Mouse (Mus musculus) CH12.LX (cell line): Measurements from ENCODE around the gene Hoxd12. TPM values are rescaled to one million over a fixed set of nuclear protein-coding genes. Genes with fewer than 3 reads are reported as not detected.

ENCODE experiments used
- DNase-seq: peaks from one replicate; pipeline ENCODE4 v3.0.0-alpha.2; 2013; ENCODE audit errors: extremely low read depth
- H3K27ac ChIP-seq: 2 replicates; pipeline ENCODE4 v1.5.1; 2012; ENCODE audit warnings: low read depth, mild to moderate bottlenecking, control low read depth, moderate library complexity; ENCODE audit not compliant: insufficient read depth
- H3K27me3 ChIP-seq: replicated peaks from 2 replicates; pipeline ENCODE3; 2012; ENCODE audit warnings: inconsistent platforms
- H3K36me3 ChIP-seq, 2 experiments: replicated peaks in 1 of 2; 2 replicates each; pipeline versions ENCODE3 to v1.6.1; 2012; ENCODE audit warnings: inconsistent platforms in 1 of 2, low read length in 1 of 2, mild to moderate bottlenecking in 1 of 2, mixed read lengths in 1 of 2, moderate library complexity in 1 of 2; ENCODE audit not compliant: control insufficient read depth in 1 of 2, insufficient read depth in 1 of 2
- H3K4me1 ChIP-seq, 2 experiments: 2 replicates each; pipeline ENCODE4 v1.6.1; 2012; ENCODE audit warnings: inconsistent platforms in 1 of 2, moderate library complexity in 1 of 2; ENCODE audit not compliant: insufficient read depth in 2 of 2, control insufficient read depth in 1 of 2
- H3K4me2 ChIP-seq: 2 replicates; pipeline ENCODE4 v1.6.1; 2012; ENCODE audit warnings: low read depth, mild to moderate bottlenecking, control low read depth; ENCODE audit not compliant: poor library complexity, insufficient read depth, severe bottlenecking
- H3K4me3 ChIP-seq, 3 experiments: fragments of 150-350 bp in 1 of 3; sonication (generic) in 1 of 3; replicated peaks in 1 of 3; 2 replicates each; pipeline versions ENCODE3 to v1.5.1; 2011 to 2012; ENCODE audit warnings: low read depth in 2 of 3, low read length in 2 of 3, mild to moderate bottlenecking in 2 of 3, moderate library complexity in 2 of 3, control low read depth in 1 of 3, improper control_type of control experiment in 1 of 3, inconsistent platforms in 1 of 3, mixed read lengths in 1 of 3; ENCODE audit not compliant: poor library complexity in 1 of 3
- H3K79me2 ChIP-seq: replicated peaks from 2 replicates; pipeline ENCODE4 v1.6.1; 2012; ENCODE audit warnings: mild to moderate bottlenecking, moderate library complexity; ENCODE audit not compliant: control insufficient read depth, poor library complexity, insufficient read depth, severe bottlenecking; ENCODE audit errors: extremely low read depth
- H3K9ac ChIP-seq: 2 replicates; pipeline ENCODE4 v1.6.1; 2012; ENCODE audit warnings: low read depth, mild to moderate bottlenecking, control low read depth, moderate library complexity; ENCODE audit not compliant: insufficient read depth
- H3K9me3 ChIP-seq: replicated peaks from 2 replicates; pipeline ENCODE3; 2012; ENCODE audit warnings: low read length, inconsistent platforms, mixed read lengths
- BHLHE40 ChIP-seq: IDR thresholded peaks from 2 replicates; pipeline ENCODE4 v1.6.1; 2011; ENCODE audit warnings: mild to moderate bottlenecking, low read depth, low read length, improper control_type of control experiment
- CHD1 ChIP-seq: IDR thresholded peaks from 2 replicates; pipeline ENCODE4 v1.6.1; 2012; ENCODE audit warnings: low read depth, low read length, improper control_type of control experiment, inconsistent platforms
- CHD2 ChIP-seq: IDR thresholded peaks from 2 replicates; pipeline ENCODE4 v1.6.1; 2011; ENCODE audit warnings: low read length, improper control_type of control experiment
- CTCF ChIP-seq, 2 experiments: IDR thresholded peaks in 1 of 2; conservative IDR thresholded peaks in 1 of 2; 2 replicates each; pipeline ENCODE4 v1.5.1; 2011 to 2012; ENCODE audit warnings: low read depth in 2 of 2, low read length in 2 of 2, improper control_type of control experiment in 1 of 2, inconsistent platforms in 1 of 2, mild to moderate bottlenecking in 1 of 2, moderate library complexity in 1 of 2
- E2F4 ChIP-seq: IDR thresholded peaks from 2 replicates; pipeline ENCODE4 v1.6.1; 2011; ENCODE audit warnings: low read depth, low read length, improper control_type of control experiment; ENCODE audit not compliant: insufficient replicate concordance
- ELF1 ChIP-seq: IDR thresholded peaks from 2 replicates; pipeline ENCODE4 v1.6.1; 2014; ENCODE audit warnings: low read depth, mild to moderate bottlenecking, inconsistent platforms, low read length, improper control_type of control experiment
- EP300 ChIP-seq: IDR thresholded peaks from 2 replicates; pipeline ENCODE4 v1.6.1; 2011; ENCODE audit warnings: low read length, improper control_type of control experiment
- ETS1 ChIP-seq: conservative IDR thresholded peaks from 2 replicates; pipeline ENCODE4 v1.6.1; 2012; ENCODE audit warnings: low read depth, mild to moderate bottlenecking, inconsistent platforms, low read length, improper control_type of control experiment, moderate library complexity
- GABPA ChIP-seq: IDR thresholded peaks from 2 replicates; pipeline ENCODE4 v1.6.1; 2012; ENCODE audit warnings: low read depth, low read length, improper control_type of control experiment, inconsistent platforms; ENCODE audit not compliant: insufficient replicate concordance
- IRF4 ChIP-seq: IDR thresholded peaks from 2 replicates; pipeline ENCODE4 v1.6.1; 2014; ENCODE audit warnings: low read depth, mild to moderate bottlenecking, inconsistent platforms, low read length, improper control_type of control experiment
- JUN ChIP-seq: IDR thresholded peaks from 2 replicates; pipeline ENCODE4 v1.6.1; 2011; ENCODE audit warnings: low read depth, mild to moderate bottlenecking, low read length, improper control_type of control experiment, moderate library complexity; ENCODE audit not compliant: insufficient read depth
- JUND ChIP-seq: conservative IDR thresholded peaks from 2 replicates; pipeline ENCODE4 v1.6.1; 2011; ENCODE audit warnings: low read depth, low read length, improper control_type of control experiment
- KAT2A ChIP-seq: IDR thresholded peaks from 2 replicates; pipeline ENCODE4 v1.6.1; 2012; ENCODE audit warnings: low read length, improper control_type of control experiment, inconsistent platforms; ENCODE audit not compliant: insufficient replicate concordance
- MAFK ChIP-seq: IDR thresholded peaks from 2 replicates; pipeline ENCODE4 v1.6.1; 2011; ENCODE audit warnings: low read length, improper control_type of control experiment; ENCODE audit not compliant: insufficient replicate concordance
- MAX ChIP-seq: IDR thresholded peaks from 2 replicates; pipeline ENCODE4 v1.6.1; 2011; ENCODE audit warnings: low read length, improper control_type of control experiment
- MAZ ChIP-seq: IDR thresholded peaks from 2 replicates; pipeline ENCODE4 v1.6.1; 2012; ENCODE audit warnings: low read depth, mild to moderate bottlenecking, inconsistent platforms, low read length, improper control_type of control experiment, moderate library complexity
- MXI1 ChIP-seq: IDR thresholded peaks from 2 replicates; pipeline ENCODE4 v1.6.1; 2011; ENCODE audit warnings: mild to moderate bottlenecking, low read depth, low read length, improper control_type of control experiment
- MYC ChIP-seq: IDR thresholded peaks from 2 replicates; pipeline ENCODE4 v1.6.1; 2011; ENCODE audit warnings: low read depth, mild to moderate bottlenecking, improper control_type of control experiment, low read length
- NELFE ChIP-seq: IDR thresholded peaks from 2 replicates; pipeline ENCODE4 v1.6.1; 2011; ENCODE audit warnings: low read depth, low read length, improper control_type of control experiment
- PAX5 ChIP-seq: IDR thresholded peaks from 2 replicates; pipeline ENCODE4 v1.6.1; 2012; ENCODE audit warnings: low read length, inconsistent platforms, mixed read lengths
- POLR2AphosphoS2 ChIP-seq: IDR thresholded peaks from 2 replicates; pipeline ENCODE4 v1.6.1; 2011; ENCODE audit warnings: low read depth, low read length, improper control_type of control experiment
- RAD21 ChIP-seq: IDR thresholded peaks from 2 replicates; pipeline ENCODE4 v1.6.1; 2011; ENCODE audit warnings: low read depth, mild to moderate bottlenecking, low read length, improper control_type of control experiment, moderate library complexity
- RCOR1 ChIP-seq: conservative IDR thresholded peaks from 2 replicates; pipeline ENCODE4 v1.6.1; 2012; ENCODE audit warnings: low read depth, mild to moderate bottlenecking, inconsistent platforms, low read length, improper control_type of control experiment
- SIN3A ChIP-seq: IDR thresholded peaks from 2 replicates; pipeline ENCODE4 v1.6.1; 2012; ENCODE audit warnings: low read length, improper control_type of control experiment, inconsistent platforms
- SMC3 ChIP-seq: IDR thresholded peaks from 2 replicates; pipeline ENCODE4 v1.6.1; 2011; ENCODE audit warnings: low read depth, low read length, improper control_type of control experiment
- TBP ChIP-seq: conservative IDR thresholded peaks from 2 replicates; pipeline ENCODE4 v1.6.1; 2011; ENCODE audit warnings: low read depth, low read length, improper control_type of control experiment
- TCF12 ChIP-seq: IDR thresholded peaks from 2 replicates; pipeline ENCODE4 v1.6.1; 2014; ENCODE audit warnings: low read depth, mild to moderate bottlenecking, inconsistent platforms, low read length, improper control_type of control experiment
- UBTF ChIP-seq: IDR thresholded peaks from 2 replicates; pipeline ENCODE4 v1.6.1; 2012; ENCODE audit warnings: low read depth, mild to moderate bottlenecking, inconsistent platforms, low read length, improper control_type of control experiment, moderate library complexity
- USF1 ChIP-seq: IDR thresholded peaks from 2 replicates; pipeline ENCODE4 v1.6.1; 2014; ENCODE audit warnings: low read depth, mild to moderate bottlenecking, inconsistent platforms, low read length, improper control_type of control experiment
- USF2 ChIP-seq: conservative IDR thresholded peaks from 2 replicates; pipeline ENCODE4 v1.6.1; 2011; ENCODE audit warnings: low read depth, low read length, improper control_type of control experiment
- ZKSCAN1 ChIP-seq: IDR thresholded peaks from 2 replicates; pipeline ENCODE4 v1.6.1; 2012; ENCODE audit warnings: low read depth, inconsistent platforms, low read length, improper control_type of control experiment, borderline replicate concordance
- ZMIZ1 ChIP-seq: IDR thresholded peaks from 2 replicates; pipeline ENCODE4 v1.6.1; 2012; ENCODE audit warnings: low read depth, mild to moderate bottlenecking, inconsistent platforms, low read length, improper control_type of control experiment
- ZNF384 ChIP-seq: IDR thresholded peaks from 2 replicates; pipeline ENCODE4 v1.6.1; 2012; ENCODE audit warnings: low read depth, low read length, improper control_type of control experiment, inconsistent platforms
- dilution Hi-C: fragments of 300-500 bp; cut with MboI; formaldehyde crosslinking; loops from 2 replicates; pipeline ENCODE4 v1.14.3; 2020; ENCODE audit warnings: low sequenced_read_pairs; ENCODE audit not compliant: extremely low pct_unique_long_range_greater_than_20kb, extremely low pct_ligation_motif_present
- in situ Hi-C: fragments of 300-500 bp; cut with MboI; formaldehyde crosslinking; loops from 3 replicates; pipeline ENCODE4 v1.14.3; 2019; ENCODE audit warnings: low sequenced_read_pairs, low pct_ligation_motif_present, low pct_unique_long_range_greater_than_20kb, mixed read lengths
- polyA plus RNA-seq: library from polyadenylated mRNA; unstranded; fragments of >175 nt; gene quantifications from 2 replicates; pipeline ENCODE4 v1.2.1, GENCODE M21; 2012; ENCODE audit warnings: low read depth; ENCODE audit not compliant: insufficient read length
- total RNA-seq, 2 experiments: library from RNA; depleted of rRNA; stranded (reverse); fragments of 300-350 nt in 1 of 2; fragments of >200 nt in 1 of 2; gene quantifications; 2 replicates each; pipeline ENCODE4 v1.2.3; 2012 to 2014

Gene Hoxd12
- total and polyA plus RNA-seq, 3 experiments, result not detected

- in situ Hi-C loops, result no loop called here
- H3K36me3 ChIP-seq, result no peaks in the 10 kb centered on the region
- peak; percentile 46 for DNase-seq
- TF ChIP-seq E2F4 (no peak), TBP (no peak), MAFK (no peak), PAX5 (no peak), GABPA (no peak), NELFE (no peak), SMC3 (no peak), ZNF384 (no peak), ZMIZ1 (no peak), BHLHE40 (0 out of 2 replicates have a peak, but pooled peaks have one; percentile 7), ZKSCAN1 (no peak), JUN (no peak), MYC (no peak), USF1 (no peak), USF2 (no peak), CHD1 (no peak), IRF4 (peak; percentile 29; the same call in 1 of the 2 replicates), ELF1 (peak; percentile 30; the same call in 1 of the 2 replicates), UBTF (no peak), CTCF (conservative IDR thresholded peaks at IDR 0.05 in 1 of 2, IDR thresholded peaks at IDR 0.05 in 1 of 2; ENCODE audit: low read depth in 2 of 2, low read length in 2 of 2) (no peak), CHD2 (no peak), MXI1 (no peak), SIN3A (0 out of 2 replicates have a peak, but pooled peaks have one; percentile 24), RAD21 (no peak), POLR2AphosphoS2 (no peak), TCF12 (0 out of 2 replicates have a peak, but pooled peaks have one; percentile 25), MAX (no peak), KAT2A (no peak), MAZ (no peak), ETS1 (no peak; the same call in 1 of the 2 replicates), JUND (no peak), RCOR1 (no peak), EP300 (peak; percentile 40)
- TF ChIP-seq, all 38 proteins: peak for 6
- Histone ChIP-seq H3K27me3 (no peaks in the 10 kb centered on the region), H3K27ac (no peak overlapping the region), H3K79me2 (no peaks in the 10 kb centered on the region), H3K9me3 (no peaks in the 10 kb centered on the region), H3K9ac (no peak overlapping the region), H3K4me3 (no peak overlapping the region), H3K4me2 (peak overlapping the region; percentile 83), H3K4me1 (peaks cover 0 to 9% of the 10 kb centered on the region in 2 experiments; a peak in 2 of 4 replicates)
- dilution Hi-C loops, result no loop called here
These were observed 32.4 kb upstream of the Hoxd12 start for GRCm38 (mm10) chr2:74642431-74642830.
